Mouse (Mus musculus): ENCODE data around the gene Vipr1.

The Vipr1 gene

DNA sequence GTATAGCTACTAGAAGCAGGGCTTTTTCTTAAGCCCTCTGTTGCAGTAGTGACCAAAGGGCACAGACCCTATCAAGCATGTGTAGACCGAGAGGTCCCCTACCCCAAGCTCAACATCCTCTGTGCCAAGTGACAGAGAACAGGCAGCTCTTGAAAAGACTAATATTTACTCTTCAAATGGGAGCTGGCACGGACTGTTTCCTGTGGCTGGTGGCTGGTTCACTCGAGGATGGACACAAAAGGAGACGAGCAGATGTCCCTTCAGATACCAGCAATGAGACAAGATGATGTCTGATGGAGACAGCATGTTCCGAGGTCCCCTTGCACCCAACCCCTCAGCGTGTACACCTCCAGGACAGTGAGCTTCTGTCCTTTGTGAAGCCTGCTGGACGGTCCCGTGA lies 35.0 kb downstream of the Vipr1 start:
- DNase-seq (ENCODE audit: low read depth): no peak

- peak; percentile 81 for DNase-seq (ENCODE audit: low read depth)
Measured at GRCm38 (mm10) chr9:121679549-121679948, 37.0 kb downstream of the Vipr1 start.

DNA sequence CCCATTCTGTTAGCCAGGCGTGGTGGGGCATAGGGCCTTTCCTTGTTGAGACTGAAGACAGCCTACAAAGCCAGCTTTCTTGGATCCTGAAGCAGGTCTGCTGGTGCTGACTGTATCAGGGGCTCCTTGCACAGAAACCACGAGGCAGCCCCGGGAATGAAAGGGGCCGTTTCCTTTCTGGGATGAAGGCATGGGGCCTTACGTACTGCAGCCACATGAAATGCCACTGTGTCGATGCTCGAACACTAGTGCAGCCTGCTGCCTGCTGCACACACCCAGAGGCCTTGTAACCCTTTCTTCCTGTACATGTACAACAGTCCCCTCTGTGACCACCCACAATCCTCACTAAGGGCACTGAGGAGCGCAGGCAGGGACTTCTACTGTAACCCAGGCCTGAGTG lies 38.7 kb downstream of the Vipr1 start:
- DNase-seq (ENCODE audit: low read depth): peak; percentile 62

DNA sequence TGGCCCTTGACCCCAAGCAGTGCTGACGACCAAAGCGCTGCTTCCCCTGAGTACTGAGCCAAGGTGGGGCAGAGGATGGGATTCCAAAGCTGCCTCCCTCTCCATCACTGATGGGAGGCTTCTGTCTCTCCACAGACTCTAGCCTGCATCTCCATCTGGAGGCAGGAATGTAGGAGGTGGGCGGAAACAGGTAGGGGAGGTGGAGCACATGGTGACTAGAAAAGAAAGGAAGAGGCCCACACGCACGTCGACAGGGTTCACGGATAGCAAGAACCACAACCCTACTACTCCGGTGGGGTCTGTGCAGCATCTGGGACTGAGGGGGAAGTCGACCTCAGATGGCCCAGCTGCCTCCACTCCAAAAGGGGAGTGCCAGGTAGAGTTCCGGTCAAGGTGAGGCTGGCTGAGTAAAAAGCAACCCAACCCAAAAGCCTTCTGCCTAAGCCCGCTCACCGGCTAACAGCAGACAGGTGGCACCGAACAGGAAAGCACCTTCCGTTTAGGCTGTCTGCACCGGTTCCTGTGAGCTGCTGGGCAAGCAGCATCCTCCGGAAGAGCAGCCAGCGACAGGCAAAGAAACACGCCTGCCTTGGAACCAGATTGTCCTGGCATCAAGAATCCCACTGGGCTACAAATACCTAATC lies 39.6 kb downstream of the Vipr1 start:
- peak; percentile 83 for DNase-seq (ENCODE audit: low read depth)

- DNase-seq (ENCODE audit: low read depth): no peak
Measured at GRCm38 (mm10) chr9:121684702-121685101, 42.2 kb downstream of the Vipr1 start.

GRCm38 (mm10) chr9:121690200-121690651 lies 47.7 kb downstream of the Vipr1 start:
- no peak for DNase-seq (ENCODE audit: low read depth)

GRCm38 (mm10) chr9:121690734-121691133 lies 48.2 kb downstream of the Vipr1 start:
- DNase-seq (ENCODE audit: low read depth): no peak

GRCm38 (mm10) chr9:121694736-121695135 lies 52.2 kb downstream of the Vipr1 start:
- no peak for DNase-seq (ENCODE audit: low read depth)

GRCm38 (mm10) chr9:121696626-121697025 lies 54.1 kb downstream of the Vipr1 start:
- DNase-seq (ENCODE audit: low read depth): no peak

DNA sequence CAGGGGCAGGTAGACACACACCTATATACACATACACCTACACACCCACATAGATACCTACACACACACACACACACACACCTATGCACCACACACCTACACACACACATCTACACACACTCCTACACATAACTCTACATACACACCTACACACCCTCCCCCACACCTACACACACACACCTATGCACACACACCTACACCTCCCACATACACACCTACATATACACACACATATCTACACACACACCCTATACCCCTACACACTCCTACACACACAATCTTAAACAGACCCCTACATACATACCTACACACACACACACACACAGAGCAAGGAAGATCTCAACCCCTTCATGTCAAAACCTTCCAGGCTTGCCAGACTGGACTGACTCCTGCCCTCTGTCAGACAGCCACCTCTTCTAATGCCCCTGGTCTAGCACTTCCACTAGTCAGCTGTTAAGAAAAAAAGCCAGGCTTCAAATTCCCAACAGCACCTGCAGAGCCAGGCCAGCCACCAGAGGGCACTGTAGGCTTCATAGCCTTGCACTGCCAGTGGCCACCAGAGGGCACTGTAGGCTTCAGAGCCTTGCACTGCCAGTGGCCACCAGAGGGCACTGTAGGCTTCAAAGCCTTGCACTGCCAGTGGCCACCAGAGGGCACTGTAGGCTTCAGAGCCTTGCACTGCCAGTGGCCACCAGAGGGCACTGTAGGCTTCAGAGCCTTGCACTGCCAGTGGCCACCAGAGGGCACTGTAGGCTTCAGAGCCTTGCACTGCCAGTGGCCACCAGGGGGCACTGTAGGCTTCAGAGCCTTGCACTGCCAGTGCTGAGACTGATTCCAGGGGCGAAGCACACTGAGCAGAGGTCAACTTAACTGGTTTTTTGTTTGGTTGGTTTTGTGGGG lies 54.9 kb downstream of the Vipr1 start:
- peak; percentile 92 for DNase-seq (ENCODE audit: low read depth)

GRCm38 (mm10) chr9:121704261-121704645 lies 61.7 kb downstream of the Vipr1 start:
- no peak for DNase-seq (ENCODE audit: low read depth)

DNA sequence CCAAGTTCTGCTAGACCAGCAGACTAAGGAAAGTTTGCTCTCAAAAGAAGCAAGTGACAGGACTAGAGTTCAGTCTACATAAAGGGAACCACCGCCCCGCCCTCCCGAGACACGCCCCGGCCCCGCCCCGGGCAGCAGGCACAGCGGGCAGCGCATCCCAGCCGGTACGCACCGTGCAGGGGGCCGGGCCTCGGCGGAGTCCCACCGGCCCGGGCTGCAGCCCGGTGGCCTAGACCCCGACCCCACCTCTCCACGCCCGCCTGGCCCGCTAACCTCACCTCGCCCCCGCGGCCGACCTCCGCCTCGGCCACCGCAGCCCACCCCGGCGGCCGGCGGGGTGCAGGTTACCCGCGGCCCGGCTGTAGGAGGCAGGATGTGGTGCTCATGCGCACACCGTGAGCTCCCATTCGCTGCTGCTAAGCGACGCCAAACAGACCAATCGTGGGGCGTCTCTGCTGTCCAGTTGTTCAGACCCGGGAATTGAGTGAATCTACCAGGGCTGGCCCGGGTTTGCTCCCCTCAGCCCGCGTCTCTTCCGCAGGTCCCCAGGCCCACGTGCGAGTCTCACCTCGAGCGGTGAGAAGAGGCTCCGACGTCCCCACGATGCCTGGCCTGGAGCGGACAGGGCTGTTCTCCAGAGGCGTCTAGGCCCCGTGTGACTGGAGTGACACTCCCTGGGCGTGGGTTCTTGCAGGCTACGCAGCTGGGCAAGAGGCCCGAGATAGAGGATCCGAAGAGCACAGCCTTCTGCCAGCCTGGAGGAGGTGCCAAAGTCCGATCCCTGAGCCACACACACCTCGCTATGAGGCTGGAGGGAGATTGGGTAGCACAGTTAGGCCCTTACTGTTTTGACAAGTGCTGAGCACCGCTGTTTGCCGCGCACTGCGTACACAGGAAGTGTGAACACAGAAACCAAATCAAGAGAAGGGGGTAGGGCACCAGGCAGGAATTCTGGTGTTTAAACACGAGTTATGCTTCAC lies 62.4 kb downstream of the Vipr1 start, which contains the start of gene Sec22c:
TSS of gene Sec22c (minus strand) at position 845 of the 980 bp plus-strand sequence.
- DNase-seq (ENCODE audit: low read depth): peak; percentile 92

- DNase-seq (ENCODE audit: low read depth): peak; percentile 46
Measured at GRCm38 (mm10) chr9:121706029-121706675, 63.6 kb downstream of the Vipr1 start.

DNA sequence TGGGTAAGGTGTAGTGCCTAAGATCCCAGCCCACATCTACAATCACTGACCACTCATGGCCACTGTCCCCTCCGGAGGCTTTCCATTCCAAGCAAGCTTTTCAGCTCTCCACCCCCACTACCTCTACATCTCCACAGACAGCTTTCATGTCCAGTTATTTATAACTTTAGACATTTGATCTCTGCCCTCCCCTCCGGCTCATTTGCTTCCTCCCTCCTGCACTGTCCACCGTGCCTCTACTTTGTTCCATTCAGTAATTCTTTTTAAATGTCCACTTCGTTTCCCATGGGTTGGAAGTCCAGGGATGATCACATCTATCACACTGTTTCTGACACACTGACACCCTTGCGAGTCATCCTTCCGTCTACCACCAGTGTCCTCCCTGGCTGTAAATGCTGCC lies 65.3 kb downstream of the Vipr1 start:
- no peak for DNase-seq (ENCODE audit: low read depth)

- DNase-seq (ENCODE audit: low read depth): no peak
Measured at GRCm38 (mm10) chr9:121708506-121709486, 66.3 kb downstream of the Vipr1 start.

DNA sequence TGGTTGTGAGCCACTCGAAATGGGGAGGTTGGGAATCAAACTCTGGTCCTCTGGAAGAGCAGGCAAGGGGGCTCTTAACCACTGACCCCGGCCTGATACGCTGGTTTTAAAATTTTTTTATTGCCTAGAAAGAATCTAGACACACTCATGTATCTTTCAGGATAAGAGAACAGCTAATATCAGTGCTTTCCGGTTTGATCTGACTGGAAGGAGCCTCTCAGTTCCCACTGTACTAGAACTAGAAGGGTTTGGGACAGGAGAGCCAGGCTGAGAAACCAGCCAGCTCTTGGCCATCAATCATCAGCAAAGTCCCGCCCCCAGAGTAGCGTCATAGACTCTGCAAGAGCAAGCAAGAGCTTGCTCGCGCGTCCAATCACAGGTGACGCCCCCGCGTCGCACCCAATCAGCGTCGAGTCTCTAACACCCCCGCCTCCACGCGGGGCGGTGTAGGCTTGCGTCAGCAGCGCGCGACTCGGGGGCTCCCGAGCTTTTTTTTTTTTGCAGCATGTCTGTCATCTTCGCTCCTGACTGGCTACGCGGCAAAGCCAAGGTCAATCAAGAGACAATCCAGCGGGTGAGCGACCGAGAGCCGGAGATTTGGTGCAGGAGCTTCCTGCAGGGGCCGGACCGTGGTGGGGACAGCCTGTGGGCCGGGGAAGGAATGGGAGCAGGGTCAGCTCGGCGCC lies 67.5 kb downstream of the Vipr1 start, which contains the start of gene Ss18l2:
TSS of gene Ss18l2 (plus strand) at position 432 of the 686 bp plus-strand sequence.
- DNase-seq (ENCODE audit: low read depth): peak; percentile 99

GRCm38 (mm10) chr9:121710584-121710975 lies 68.1 kb downstream of the Vipr1 start:
- DNase-seq (ENCODE audit: low read depth): no peak

- no peak for DNase-seq (ENCODE audit: low read depth)
Measured at GRCm38 (mm10) chr9:121717048-121717447, 74.5 kb downstream of the Vipr1 start.

DNA sequence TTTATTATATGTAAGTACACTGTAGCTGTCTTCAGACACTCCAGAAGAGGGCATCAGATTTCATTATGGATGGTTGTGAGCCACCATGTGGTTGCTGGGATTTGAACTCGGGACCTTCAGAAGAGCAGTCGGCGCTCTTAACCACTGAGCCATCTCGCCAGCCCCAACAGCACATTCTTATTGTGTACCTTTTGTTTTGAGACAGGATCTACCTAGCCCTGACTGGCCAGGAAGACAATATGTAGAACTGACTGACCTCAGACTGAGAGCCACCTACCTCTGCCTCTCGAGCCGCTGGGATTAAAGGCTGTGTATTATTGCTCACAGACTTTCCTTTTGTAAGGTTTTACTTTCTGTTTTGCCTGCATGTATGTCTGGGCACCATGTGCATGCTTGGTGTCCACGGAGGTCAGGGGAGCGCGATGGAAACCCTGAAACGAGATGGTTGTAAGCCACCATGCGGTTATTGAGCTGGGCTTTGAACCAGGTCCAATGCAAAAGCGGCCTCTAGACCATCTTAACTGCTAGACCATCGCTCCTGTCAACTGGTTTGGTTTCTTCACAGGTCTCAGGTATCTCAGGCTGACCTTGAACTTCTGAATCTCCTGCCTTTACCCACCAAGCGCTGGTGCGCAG lies 75.7 kb downstream of the Vipr1 start:
- no peak for DNase-seq (ENCODE audit: low read depth)
